Mouse (Mus musculus) embryonic facial prominence, embryonic 11.5 days (tissue): Measurements from ENCODE around the gene Nox3. TPM values are rescaled to one million over a fixed set of nuclear protein-coding genes. Genes with fewer than 3 reads are reported as not detected.

ENCODE experiments used
- ATAC-seq: fragments of 200-750 bp; cut with Nextera tagmentation; replicated peaks from 2 replicates; pipeline ENCODE4 v1.8.0; 2017; ENCODE audit warnings: low read depth; ENCODE audit not compliant: insufficient number of reproducible peaks, low FRiP score, low TSS enrichment
- DNase-seq: peaks from one replicate; pipeline ENCODE4 v3.0.0-alpha.2; 2015; ENCODE audit warnings: low spot score
- H3K27ac ChIP-seq: fragments of 300-500 bp; sonication (generic); replicated peaks from 2 replicates; pipeline ENCODE4 v1.5.1; 2014; ENCODE audit warnings: mild to moderate bottlenecking, low read depth, low read length, control low read depth
- H3K27me3 ChIP-seq: fragments of 300-500 bp; sonication (generic); 2 replicates; pipeline ENCODE4 v1.6.1; 2014; ENCODE audit warnings: mild to moderate bottlenecking, low read length, moderate library complexity, mixed read lengths; ENCODE audit not compliant: control insufficient read depth, insufficient read depth
- H3K36me3 ChIP-seq: fragments of 300-500 bp; sonication (generic); replicated peaks from 2 replicates; pipeline ENCODE4 v1.6.1; 2014; ENCODE audit warnings: low read depth, mild to moderate bottlenecking, low read length, moderate library complexity, mixed read lengths; ENCODE audit not compliant: control insufficient read depth, insufficient read depth
- H3K4me1 ChIP-seq: fragments of 300-500 bp; sonication (generic); 2 replicates; pipeline ENCODE4 v1.6.1; 2014; ENCODE audit warnings: low read length, mixed read lengths; ENCODE audit not compliant: control insufficient read depth, insufficient read depth
- H3K4me2 ChIP-seq: fragments of 300-500 bp; sonication (generic); 2 replicates; pipeline ENCODE4 v1.6.1; 2014; ENCODE audit warnings: low read depth, mild to moderate bottlenecking, control low read depth, low read length, moderate library complexity
- H3K4me3 ChIP-seq: fragments of 300-500 bp; sonication (generic); 2 replicates; pipeline ENCODE4 v1.5.1; 2014; ENCODE audit warnings: low read depth, low read length, control low read depth
- H3K9ac ChIP-seq: fragments of 300-500 bp; sonication (generic); replicated peaks from 2 replicates; pipeline ENCODE4 v1.6.1; 2014; ENCODE audit warnings: mild to moderate bottlenecking, control low read depth, low read length
- H3K9me3 ChIP-seq: fragments of 300-500 bp; sonication (generic); replicated peaks from 2 replicates; pipeline ENCODE4 v1.6.1; 2016; ENCODE audit warnings: mild to moderate bottlenecking, low read length, inconsistent platforms, mixed read lengths; ENCODE audit not compliant: control insufficient read depth
- WGBS: fragments of 180-500 bp; shearing (Covaris S2); extraction: QIAGEN DNeasy Blood & Tissue Kit; methylation state at CpG from one replicate; pipeline ENCODE4 v1.1.7; 2014; 5-methylcytosine and 5-hydroxymethylcytosine counted together
- polyA plus RNA-seq: library from polyadenylated mRNA; unstranded; fragments of >200 nt; fragmentation: Nextera tagmentation; extraction: Ambion mirVana; gene quantifications from 2 replicates; pipeline ENCODE4 v1.2.1, GENCODE M21; 2014

Nox3 gene
- polyA plus RNA-seq, 1 experiment from 2014 or later, result not detected

DNA sequence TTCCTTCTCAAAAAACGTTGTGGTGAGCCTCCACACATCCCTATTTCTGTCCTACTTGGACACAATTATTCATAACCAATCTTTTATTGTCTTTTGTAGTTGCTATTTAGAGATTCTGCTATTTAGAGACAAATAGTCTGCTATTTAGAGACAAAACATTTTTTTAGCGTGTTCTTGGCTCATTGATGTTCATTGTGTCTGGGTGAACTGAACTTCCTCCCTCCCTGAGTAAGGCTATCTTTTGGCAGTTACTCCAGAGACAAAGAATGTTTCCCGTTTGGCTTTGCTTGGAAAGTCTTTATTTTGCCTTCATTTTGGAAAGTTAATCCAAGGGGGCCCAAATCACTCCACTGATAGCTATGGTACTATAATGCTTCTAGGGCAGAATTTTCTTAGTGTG lies 63.6 kb downstream of the Nox3 start:
- no peaks in the 10 kb centered on the region for H3K9me3 ChIP-seq
- WGBS, result 70% methylated on average over 3 of the region's 3 CpGs
- H3K4me3 ChIP-seq, result no peak overlapping the region
- no peak for ATAC-seq
- H3K9ac ChIP-seq, result no peak overlapping the region
- no peaks in the 10 kb centered on the region for H3K27me3 ChIP-seq
- no peak overlapping the region for H3K27ac ChIP-seq
- H3K4me2 ChIP-seq, result no peak overlapping the region
- no peaks in the 10 kb centered on the region for H3K36me3 ChIP-seq
- no peak for DNase-seq
- H3K4me1 ChIP-seq, result no peaks in the 10 kb centered on the region

GRCm38 (mm10) chr17:3616329-3617216 lies 79.5 kb downstream of the Nox3 start:
- Histone ChIP-seq H3K4me2 (no peak overlapping the region), H3K27ac (no peak overlapping the region), H3K9me3 (no peaks in the 10 kb centered on the region), H3K27me3 (no peaks in the 10 kb centered on the region), H3K4me3 (no peak overlapping the region), H3K4me1 (no peaks in the 10 kb centered on the region; the same call in 1 of the 2 replicates), H3K36me3 (no peaks in the 10 kb centered on the region), H3K9ac (no peak overlapping the region)
- WGBS, result 67% methylated on average over 7 of the region's 7 CpGs
- no peak for DNase-seq
- no peak for ATAC-seq

- no peak for DNase-seq
- H3K27me3 ChIP-seq, result no peaks in the 10 kb centered on the region
- H3K9me3 ChIP-seq, result no peaks in the 10 kb centered on the region
- WGBS, result 23% methylated on average over 1 of the region's 1 CpGs
- H3K4me1 ChIP-seq, result no peaks in the 10 kb centered on the region; the same call in 1 of the 2 replicates
- ATAC-seq, result no peak
- no peaks in the 10 kb centered on the region for H3K36me3 ChIP-seq
- H3K27ac ChIP-seq, result no peak overlapping the region
- no peak overlapping the region for H3K4me2 ChIP-seq
- no peak overlapping the region for H3K9ac ChIP-seq
- H3K4me3 ChIP-seq, result no peak overlapping the region
These were observed 80.5 kb downstream of the Nox3 start for GRCm38 (mm10) chr17:3615553-3615952.

- no peak overlapping the region for H3K4me3 ChIP-seq
- H3K27me3 ChIP-seq, result no peaks in the 10 kb centered on the region
- H3K4me2 ChIP-seq, result no peak overlapping the region
- DNase-seq (no peak), ATAC-seq (no peak)
- WGBS, result 79% methylated on average over 5 of the region's 5 CpGs
- no peaks in the 10 kb centered on the region; the same call in 1 of the 2 replicates for H3K4me1 ChIP-seq
- no peak overlapping the region for H3K27ac ChIP-seq
- no peak overlapping the region for H3K9ac ChIP-seq
- no peaks in the 10 kb centered on the region for H3K36me3 ChIP-seq
- no peaks in the 10 kb centered on the region for H3K9me3 ChIP-seq
These were observed 84.3 kb downstream of the Nox3 start for GRCm38 (mm10) chr17:3611781-3612075.

DNA sequence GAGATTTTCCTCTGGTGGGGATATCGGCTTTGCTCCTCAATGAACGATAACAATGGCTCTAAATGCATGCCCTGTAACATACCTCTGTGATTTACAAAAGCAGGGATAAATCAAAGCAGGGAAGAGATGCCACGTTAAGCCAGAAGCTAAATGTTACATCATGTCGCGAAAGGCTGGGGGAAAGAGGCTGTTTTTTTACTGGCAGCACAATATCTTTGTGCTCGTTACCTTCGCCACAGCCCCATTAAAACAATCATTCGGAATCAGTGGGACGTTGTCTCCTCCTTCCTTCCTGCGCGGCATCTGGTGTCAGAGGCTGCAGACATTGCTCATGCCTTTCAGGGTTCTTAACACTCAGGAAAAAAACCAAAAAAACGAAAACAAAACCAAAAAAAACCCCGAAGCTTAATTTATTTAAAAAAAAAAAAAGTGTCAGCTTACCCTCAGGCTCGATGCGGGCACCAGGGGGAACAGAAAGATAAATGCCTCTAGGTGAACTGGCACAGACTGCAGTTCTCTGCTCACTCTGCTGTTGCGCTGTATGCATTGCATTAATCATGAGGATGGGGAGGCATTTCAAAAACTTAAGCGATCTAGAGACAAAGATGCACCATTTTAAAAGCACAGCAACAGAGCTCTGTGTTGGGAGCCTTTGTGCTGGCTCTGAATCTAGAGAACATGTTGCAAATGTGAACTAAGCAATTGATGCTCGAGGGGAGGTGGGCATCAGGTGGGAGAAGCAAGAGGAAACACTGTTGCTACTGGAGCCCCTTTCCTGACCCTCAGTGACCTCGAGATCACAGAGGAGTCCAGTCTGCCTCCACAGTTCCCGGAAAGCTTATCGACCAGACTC lies 84.9 kb downstream of the Nox3 start:
- peak overlapping the region; percentile 30 for H3K9ac ChIP-seq
- ATAC-seq, result no peak; the same call in 1 of the 2 replicates
- no peaks in the 10 kb centered on the region for H3K36me3 ChIP-seq
- DNase-seq, result peak; percentile 29
- peak overlapping the region; percentile 24 for H3K4me2 ChIP-seq
- no peaks in the 10 kb centered on the region; the same call in 1 of the 2 replicates for H3K4me1 ChIP-seq
- no peak overlapping the region for H3K27ac ChIP-seq
- H3K27me3 ChIP-seq, result no peaks in the 10 kb centered on the region
- no peak overlapping the region for H3K4me3 ChIP-seq
- no peaks in the 10 kb centered on the region for H3K9me3 ChIP-seq
- 22% methylated on average over 21 of the region's 21 CpGs for WGBS

GRCm38 (mm10) chr17:3610307-3610754 lies 85.7 kb downstream of the Nox3 start:
- no peak for ATAC-seq
- Histone ChIP-seq H3K27me3 (no peaks in the 10 kb centered on the region), H3K9ac (no peak overlapping the region), H3K4me1 (no peaks in the 10 kb centered on the region; the same call in 1 of the 2 replicates), H3K9me3 (no peaks in the 10 kb centered on the region), H3K4me3 (no peak overlapping the region), H3K27ac (no peak overlapping the region), H3K4me2 (no peak overlapping the region), H3K36me3 (no peaks in the 10 kb centered on the region)
- 62% methylated on average over 7 of the region's 7 CpGs for WGBS
- DNase-seq, result no peak

- Histone ChIP-seq H3K27me3 (no peaks in the 10 kb centered on the region), H3K4me3 (no peak overlapping the region), H3K27ac (no peak overlapping the region), H3K4me2 (no peak overlapping the region), H3K4me1 (no peaks in the 10 kb centered on the region), H3K36me3 (no peaks in the 10 kb centered on the region), H3K9ac (no peak overlapping the region), H3K9me3 (no peaks in the 10 kb centered on the region)
- DNase-seq (no peak), ATAC-seq (no peak)
- 78% methylated on average over 6 of the region's 6 CpGs for WGBS
These were observed 92.9 kb downstream of the Nox3 start for GRCm38 (mm10) chr17:3602954-3603672.
